Mouse (Mus musculus): ENCODE data around the gene Gpi1.
A peak's percentile ranks its signal among the peaks of the same experiment; 100 is the strongest.

DNA sequence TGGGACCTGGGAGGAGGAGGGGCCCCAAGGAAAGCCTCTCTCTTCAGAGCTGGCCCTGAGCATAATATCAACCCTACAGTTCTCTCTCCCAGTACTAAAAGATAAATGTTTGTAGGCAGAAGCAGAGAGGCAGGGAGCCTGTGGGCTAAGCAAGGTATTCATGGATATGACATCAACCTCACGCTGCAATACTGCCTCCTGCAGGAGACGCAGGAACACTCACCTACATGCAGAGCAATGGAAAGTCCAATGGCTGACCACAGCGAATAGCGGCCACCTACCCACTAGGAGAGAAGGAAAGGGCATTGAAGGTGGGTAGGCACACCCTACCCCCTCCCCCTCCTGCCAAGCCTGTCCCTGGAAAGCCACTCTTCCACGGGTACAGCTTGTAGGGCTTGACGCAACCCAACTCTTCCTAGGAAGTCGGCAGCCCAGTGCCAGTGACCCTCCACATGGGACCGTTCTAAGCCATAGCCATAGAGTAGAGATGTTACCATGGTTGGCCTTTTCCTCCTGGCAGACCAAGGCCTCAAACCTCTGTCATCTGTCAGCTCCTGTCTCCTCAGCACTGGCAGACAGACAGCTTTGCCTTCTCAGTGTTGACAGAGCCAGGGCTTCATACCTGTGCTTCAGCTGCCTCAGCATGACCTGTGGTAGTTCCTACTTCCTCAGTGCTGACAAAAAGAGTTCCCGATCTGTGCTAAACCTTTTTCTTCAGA is 21.9 kb downstream of the Gpi1 start:
- peak; percentile 50 for TF ChIP-seq CTCF (IDR thresholded peaks at IDR 0.05; ENCODE audit: low read depth, low read length)
- no peak for TF ChIP-seq EP300 (IDR thresholded peaks at IDR 0.05; ENCODE audit: insufficient read depth, low read depth, low read length)

Data from ES-Bruce4 (cell line).